ENCODE assay signal across 16 mouse cellular contexts in genomic region chr15:63679984-63680925, GRCm38 (mm10).
DNase-seq lines count a peak whose midpoint lies in the region; ATAC-seq and TF ChIP-seq lines count a peak whose summit lies in the region.
"Had no signal": no experiment of that assay in that cellular context is flagged by ENCODE, and none has a peak within 500 bp of the region (broad histone marks: within the 10 kb centered on the region; RNA-seq: fewer than 3 reads in every experiment).

No protein-coding gene starts in this region.

- H3K9me3 ChIP-seq in forebrain, postnatal 0 days (ENCODE audit: low read length): no peaks in the 10 kb centered on the region
- H3K9me3 ChIP-seq in forebrain, embryonic 13.5 days (replicated peaks): no peaks in the 10 kb centered on the region
- H3K9me3 ChIP-seq: embryonic facial prominence, embryonic 15.5 days had no signal

- DNase-seq in forebrain, postnatal 0 days: peak; percentile 15
- DNase-seq in brain, embryonic 14.5 days (ENCODE audit: low read depth): peak; percentile 83
- DNase-seq in left cerebral cortex, adult 18-20 months (ENCODE audit: low spot score in 2 of 2): peak; percentile 10 to 16
- peak; percentile 15 for DNase-seq in right cerebral cortex, postnatal 14 days
- DNase-seq in gastrocnemius, adult 8-10 months (ENCODE audit: low spot score in 2 of 2): no peak
- no peak for DNase-seq in yolk sac, embryonic 10.5 days (ENCODE audit: low spot score)
- DNase-seq: cerebellum, adult 2 months; heart, postnatal 36 days; kidney, postnatal 25 days; lung, postnatal 4 days; spleen, adult 18-20 months; thymus, adult 18-20 months had no signal

- no peak overlapping the region for H3K4me2 ChIP-seq in forebrain, postnatal 0 days (ENCODE audit: low read depth)
- no peak overlapping the region for H3K4me2 ChIP-seq in forebrain, embryonic 13.5 days
- H3K4me2 ChIP-seq: embryonic facial prominence, embryonic 15.5 days; liver, embryonic 11.5 days had no signal

- no peak for ATAC-seq in forebrain, postnatal 0 days
- no peak for ATAC-seq in forebrain, embryonic 13.5 days
- ATAC-seq: inflammation-experienced regulatory T-cells, adult 6 months had no signal

- TF ChIP-seq POLR2A in brain, embryonic 14.5 days (IDR thresholded peaks at IDR 0.05; ENCODE audit: borderline replicate concordance, extremely low read depth, insufficient read depth, insufficient read length, poor library complexity, severe bottlenecking): no peak

- no peaks in the 10 kb centered on the region for H3K27me3 ChIP-seq in forebrain, postnatal 0 days (ENCODE audit: insufficient read depth, low read length)
- no peaks in the 10 kb centered on the region for H3K27me3 ChIP-seq in forebrain, embryonic 13.5 days
- H3K27me3 ChIP-seq: embryonic facial prominence, embryonic 15.5 days had no signal

- H3K9ac ChIP-seq in forebrain, postnatal 0 days: no peak overlapping the region
- H3K9ac ChIP-seq in forebrain, embryonic 13.5 days: no peak overlapping the region
- H3K9ac ChIP-seq: embryonic facial prominence, embryonic 15.5 days had no signal

- H3K4me1 ChIP-seq in forebrain, postnatal 0 days (ENCODE audit: insufficient read depth): no peaks in the 10 kb centered on the region
- peaks cover 8% of the 10 kb centered on the region; the same call in 1 of the 2 replicates for H3K4me1 ChIP-seq in forebrain, embryonic 13.5 days

- H3K4me3 ChIP-seq in forebrain, postnatal 0 days (ENCODE audit: low read depth, low read length): no peak overlapping the region
- no peak overlapping the region for H3K4me3 ChIP-seq in forebrain, embryonic 13.5 days
- H3K4me3 ChIP-seq: embryonic facial prominence, embryonic 15.5 days had no signal

- WGBS in forebrain, postnatal 0 days: 31% methylated on average over 3 of the region's 3 CpGs
- 39% methylated on average over 3 of the region's 3 CpGs for WGBS in forebrain, embryonic 13.5 days

- no peak for TF ChIP-seq CTCF in forebrain, postnatal 0 days (IDR thresholded peaks at IDR 0.05; ENCODE audit: low read depth)
- no peak for TF ChIP-seq CTCF in brain, embryonic 14.5 days (IDR thresholded peaks at IDR 0.05; ENCODE audit: borderline replicate concordance, extremely low read depth, insufficient read depth, insufficient read length)

- no peaks in the 10 kb centered on the region for H3K36me3 ChIP-seq in forebrain, postnatal 0 days (ENCODE audit: insufficient read depth)
- no peaks in the 10 kb centered on the region for H3K36me3 ChIP-seq in forebrain, embryonic 13.5 days (ENCODE audit: poor library complexity, severe bottlenecking)
- H3K36me3 ChIP-seq: embryonic facial prominence, embryonic 15.5 days had no signal

- H3K27ac ChIP-seq in forebrain, postnatal 0 days (ENCODE audit: low read depth, low read length): no peak overlapping the region
- no peak overlapping the region for H3K27ac ChIP-seq in forebrain, embryonic 13.5 days
- H3K27ac ChIP-seq: embryonic facial prominence, embryonic 15.5 days had no signal

Comparison
In these comparisons a context has a peak if more than half of its experiments do, and no peak if none do; other contexts are left out.
1. DNase-seq: peak in forebrain, postnatal 0 days (single experiment), brain, embryonic 14.5 days (single experiment), left cerebral cortex, adult 18-20 months (2 of 2) and right cerebral cortex, postnatal 14 days (single experiment); none in gastrocnemius, adult 8-10 months (0 of 2) and yolk sac, embryonic 10.5 days (single experiment).